Mouse (Mus musculus) cerebellum, adult 9-10 months (tissue): ENCODE measurements around the gene Cfap20.

Experiments
- DNase-seq: peaks from one replicate; pipeline ENCODE4 v3.0.0; 2022

Gene Cfap20

GRCm38 (mm10) chr8:95434686-95435439 lies at the start of gene Cfap20:
Gene Cfap20 (minus strand): TSS chr8:95434869.
- DNase-seq: peak; percentile 100

- no peak for DNase-seq
Observed at GRCm38 (mm10) chr8:95470008-95470407, 35.3 kb upstream of the Cfap20 start.

- no peak for DNase-seq
Observed at GRCm38 (mm10) chr8:95468995-95469394, 34.3 kb upstream of the Cfap20 start.

- no peak for DNase-seq
Observed at GRCm38 (mm10) chr8:95466543-95466942, 31.9 kb upstream of the Cfap20 start.

GRCm38 (mm10) chr8:95452518-95452917 lies 17.8 kb upstream of the Cfap20 start:
- DNase-seq: no peak

GRCm38 (mm10) chr8:95450271-95450670 lies 15.6 kb upstream of the Cfap20 start:
- DNase-seq: no peak

- no peak for DNase-seq
Observed at GRCm38 (mm10) chr8:95447661-95448060, 13.0 kb upstream of the Cfap20 start.

- no peak for DNase-seq
Observed at GRCm38 (mm10) chr8:95445042-95445441, 10.4 kb upstream of the Cfap20 start.

- no peak for DNase-seq
Observed at GRCm38 (mm10) chr8:95441491-95442039, 6.9 kb upstream of the Cfap20 start.

GRCm38 (mm10) chr8:95440168-95440709 lies 5.6 kb upstream of the Cfap20 start:
- DNase-seq: no peak

GRCm38 (mm10) chr8:95439421-95439820 lies 4.8 kb upstream of the Cfap20 start:
- no peak for DNase-seq

GRCm38 (mm10) chr8:95437341-95437992 lies 2.8 kb upstream of the Cfap20 start:
- DNase-seq: no peak

- DNase-seq: peak; percentile 33
Observed at GRCm38 (mm10) chr8:95435930-95436329, 1.3 kb upstream of the Cfap20 start.

- DNase-seq: peak; percentile 54
Observed at GRCm38 (mm10) chr8:95435471-95435870, 802 bp upstream of the Cfap20 start.

GRCm38 (mm10) chr8:95434233-95434632 lies 436 bp downstream of the Cfap20 start:
- peak; percentile 72 for DNase-seq

- peak; percentile 31 for DNase-seq
Observed at GRCm38 (mm10) chr8:95433124-95433523, 1.5 kb downstream of the Cfap20 start.

- DNase-seq: peak; percentile 39
Observed at GRCm38 (mm10) chr8:95432471-95432870, 2.2 kb downstream of the Cfap20 start.

- peak; percentile 38 for DNase-seq
Observed at GRCm38 (mm10) chr8:95429945-95430344, 4.7 kb downstream of the Cfap20 start.

GRCm38 (mm10) chr8:95427594-95428535 lies 6.8 kb downstream of the Cfap20 start:
- DNase-seq: peak; percentile 44

GRCm38 (mm10) chr8:95426781-95427281 lies 7.8 kb downstream of the Cfap20 start:
- peak; percentile 38 for DNase-seq

- DNase-seq: no peak
Observed at GRCm38 (mm10) chr8:95424682-95425081, 10.0 kb downstream of the Cfap20 start.

GRCm38 (mm10) chr8:95422193-95422810 lies 12.4 kb downstream of the Cfap20 start:
- DNase-seq: no peak
